Mouse (Mus musculus) liver, embryonic 13.5 days (tissue): ENCODE measurements at regions not wholly inside any gene's neighbourhood (a gene's known extent, or its start where the extent isn't known, plus 50 kb on each side); places are given as distances from the start of the nearest gene placed in this dataset.

Experiments
- ATAC-seq: fragments of 200-750 bp; cut with Nextera tagmentation; 2 replicates; pipeline ENCODE4 v1.8.0; 2017; ENCODE audit warnings: low read depth, mild to moderate bottlenecking, moderate number of reproducible peaks, moderate library complexity
- DNase-seq: peaks from one replicate; pipeline ENCODE4 v3.0.0; 2022
- H3K27ac ChIP-seq: fragments of 300-500 bp; sonication (generic); 2 replicates; pipeline ENCODE4 v1.5.1; 2015; ENCODE audit warnings: moderate library complexity, mild to moderate bottlenecking, inconsistent platforms
- H3K27me3 ChIP-seq: fragments of 300-500 bp; sonication (generic); 2 replicates; pipeline ENCODE4 v1.6.1; 2015; ENCODE audit warnings: mild to moderate bottlenecking, inconsistent platforms
- H3K36me3 ChIP-seq: fragments of 300-500 bp; sonication (generic); 2 replicates; pipeline ENCODE4 v1.6.1; 2015; ENCODE audit warnings: mild to moderate bottlenecking, inconsistent platforms
- H3K4me1 ChIP-seq: fragments of 300-500 bp; sonication (generic); replicated peaks from 2 replicates; pipeline ENCODE4 v1.6.1; 2015; ENCODE audit warnings: inconsistent platforms
- H3K4me2 ChIP-seq: fragments of 300-500 bp; sonication (generic); 2 replicates; pipeline ENCODE4 v1.6.1; 2015; ENCODE audit warnings: inconsistent platforms, mild to moderate bottlenecking, moderate library complexity
- H3K4me3 ChIP-seq: fragments of 300-500 bp; sonication (generic); replicated peaks from 2 replicates; pipeline ENCODE4 v1.5.1; 2015; ENCODE audit warnings: mild to moderate bottlenecking, inconsistent platforms
- H3K9ac ChIP-seq: fragments of 300-500 bp; sonication (generic); 2 replicates; pipeline ENCODE4 v1.6.1; 2015; ENCODE audit warnings: mild to moderate bottlenecking, inconsistent platforms
- H3K9me3 ChIP-seq: fragments of 300-500 bp; sonication (generic); replicated peaks from 2 replicates; pipeline ENCODE4 v1.6.1; 2016; ENCODE audit warnings: inconsistent platforms
- WGBS: fragments of 180-500 bp; shearing (Covaris S2); methylation state at CpG from one replicate; pipeline ENCODE4 v1.1.7; 2015; ENCODE audit not compliant: insufficient replicate concordance; 5-methylcytosine and 5-hydroxymethylcytosine counted together

DNA sequence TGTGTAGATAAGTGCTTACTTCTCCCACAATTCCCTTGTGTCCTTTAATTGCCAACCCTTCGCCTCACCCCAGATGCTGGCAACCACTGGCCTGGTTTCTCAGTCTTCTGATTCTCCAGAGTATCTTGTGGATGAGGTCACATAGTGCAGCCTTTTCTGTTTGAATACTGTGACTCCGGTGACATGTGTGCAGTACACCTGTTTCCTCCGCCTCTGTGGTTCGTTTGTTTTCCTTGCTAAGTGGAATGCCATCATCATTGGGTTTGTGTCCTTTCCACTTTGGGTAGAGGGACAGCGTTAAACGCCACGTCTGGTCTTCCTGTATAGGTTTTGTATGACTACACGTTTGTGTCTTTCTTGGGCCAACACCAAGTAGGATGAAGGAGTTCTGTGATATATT is 224.9 kb downstream of the Pmp22 start:
- no peaks in the 10 kb centered on the region for H3K9me3 ChIP-seq
- H3K36me3 ChIP-seq, result no peaks in the 10 kb centered on the region
- H3K27me3 ChIP-seq, result no peaks in the 10 kb centered on the region
- 74% methylated on average over 8 of the region's 8 CpGs for WGBS
- H3K9ac ChIP-seq, result no peak overlapping the region
- H3K27ac ChIP-seq, result no peak overlapping the region
- ATAC-seq (no peak), DNase-seq (no peak)
- H3K4me3 ChIP-seq, result no peak overlapping the region
- no peak overlapping the region for H3K4me2 ChIP-seq
- H3K4me1 ChIP-seq, result peaks cover 17% of the 10 kb centered on the region

DNA sequence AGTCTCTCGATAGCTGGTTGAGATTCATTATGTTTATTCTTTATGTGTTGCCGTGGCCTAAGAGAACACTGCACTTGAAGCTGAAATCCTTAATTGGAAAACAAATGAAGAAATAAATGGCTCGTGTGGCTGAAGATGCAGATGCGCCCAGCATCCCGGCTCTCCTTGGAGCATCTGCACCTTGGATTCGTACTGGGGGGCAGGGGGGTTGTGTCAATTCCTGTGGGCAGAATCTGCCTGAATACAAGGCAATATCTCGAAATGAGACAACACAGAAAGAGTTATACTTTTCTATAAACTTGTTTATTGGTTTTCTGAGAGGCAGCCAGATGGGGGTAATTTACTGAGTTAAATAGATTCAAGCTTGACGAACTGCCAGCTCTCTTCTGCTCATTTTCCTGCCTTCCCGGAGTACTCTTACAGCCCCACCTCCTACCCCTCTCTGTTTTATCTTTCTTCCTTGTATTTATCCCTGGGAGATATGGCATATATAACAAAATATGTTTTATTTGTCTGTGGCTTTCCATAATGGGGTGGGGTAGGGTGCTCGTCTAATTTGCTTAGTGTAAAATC is 229.1 kb downstream of the Pmp22 start:
- Histone ChIP-seq H3K9me3 (no peaks in the 10 kb centered on the region), H3K4me1 (peaks cover 9% of the 10 kb centered on the region), H3K9ac (no peak overlapping the region), H3K36me3 (no peaks in the 10 kb centered on the region), H3K4me2 (no peak overlapping the region), H3K27me3 (no peaks in the 10 kb centered on the region), H3K4me3 (no peak overlapping the region), H3K27ac (no peak overlapping the region)
- 69% methylated on average over 10 of the region's 10 CpGs for WGBS
- DNase-seq, result no peak
- ATAC-seq, result no peak

DNA sequence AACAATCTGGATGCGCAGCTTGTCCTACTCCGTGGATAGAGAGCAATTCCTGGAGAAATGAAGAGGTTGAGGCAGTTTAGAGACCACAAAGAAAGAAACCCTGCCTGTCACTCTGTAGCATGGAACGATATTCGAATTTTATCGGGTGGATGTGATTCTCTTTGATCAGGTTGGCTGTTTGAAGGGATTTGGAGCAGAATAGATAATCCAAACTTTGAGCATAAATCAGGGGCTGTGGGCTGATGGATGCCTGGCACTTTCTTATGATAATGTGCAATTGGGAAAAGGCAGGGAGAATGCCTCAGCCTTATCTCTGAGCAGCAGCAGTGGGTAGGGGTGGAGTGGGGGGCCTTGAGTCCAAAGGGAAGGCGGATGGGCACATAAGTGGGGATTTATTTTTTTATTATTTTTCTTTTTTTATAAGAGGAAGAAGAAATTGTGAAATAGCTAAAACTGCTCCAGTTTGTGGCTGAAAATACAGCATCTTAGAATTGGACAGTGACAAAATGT is 239.0 kb downstream of the Pmp22 start:
- Histone ChIP-seq H3K4me1 (peaks cover 37% of the 10 kb centered on the region), H3K36me3 (no peaks in the 10 kb centered on the region), H3K9me3 (no peaks in the 10 kb centered on the region), H3K4me3 (no peak overlapping the region), H3K27ac (no peak overlapping the region), H3K27me3 (0 out of 2 replicates have a peak, but pooled peaks cover 5% of the 10 kb centered on the region), H3K9ac (no peak overlapping the region), H3K4me2 (no peak overlapping the region)
- no peak for ATAC-seq
- WGBS, result 61% methylated on average over 6 of the region's 6 CpGs
- DNase-seq, result no peak

DNA sequence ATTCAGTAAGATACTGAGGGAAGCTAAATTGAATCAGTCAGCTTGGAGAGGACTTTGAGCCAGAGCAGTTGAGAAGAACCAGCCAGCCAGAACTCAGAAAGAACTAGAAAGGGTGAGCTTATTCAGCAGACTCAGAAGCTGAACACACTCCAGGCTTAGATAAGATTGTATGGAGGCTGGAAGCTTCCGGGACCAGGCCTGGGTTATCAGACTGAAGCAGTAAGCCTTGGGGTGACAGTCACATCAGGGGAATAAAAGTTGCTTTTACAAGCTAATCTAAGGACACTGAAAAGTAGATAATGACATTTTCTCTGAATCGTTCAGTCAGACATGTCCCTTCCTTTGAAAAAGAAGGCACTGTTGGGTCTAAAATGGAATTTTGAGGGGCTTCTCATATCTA is 240.7 kb downstream of the Pmp22 start:
- ATAC-seq, result peak; percentile 95
- 0 out of 2 replicates have a peak overlapping the region, but pooled peaks have one; percentile 22 for H3K4me2 ChIP-seq
- 0 out of 2 replicates have a peak, but pooled peaks cover 5% of the 10 kb centered on the region for H3K27me3 ChIP-seq
- peak; percentile 46 for DNase-seq
- no peaks in the 10 kb centered on the region for H3K36me3 ChIP-seq
- no peaks in the 10 kb centered on the region for H3K9me3 ChIP-seq
- 0 out of 2 replicates have a peak overlapping the region, but pooled peaks have one; percentile 56 for H3K27ac ChIP-seq
- H3K4me3 ChIP-seq, result no peak overlapping the region
- peaks cover 32% of the 10 kb centered on the region for H3K4me1 ChIP-seq
- H3K9ac ChIP-seq, result no peak overlapping the region
- 15% methylated on average over 2 of the region's 2 CpGs for WGBS

DNA sequence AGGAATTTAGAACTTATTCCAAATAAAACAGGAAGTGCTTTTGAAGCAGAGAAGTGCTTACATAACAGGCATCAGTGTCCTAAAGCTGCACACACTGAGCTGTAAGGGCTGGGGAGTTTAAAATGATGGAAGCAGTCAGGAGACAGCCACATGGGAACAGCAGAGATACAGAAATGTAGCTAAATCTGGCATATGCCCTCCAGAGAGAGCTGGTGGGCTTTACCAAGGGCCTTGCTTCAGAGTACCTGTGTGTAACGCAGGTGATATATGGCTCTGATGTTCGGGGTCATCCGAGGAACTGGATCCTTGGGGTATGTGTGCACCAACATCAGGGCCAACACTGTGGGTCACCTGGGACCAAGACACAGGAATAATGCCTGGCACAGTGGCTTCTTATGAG is 247.5 kb downstream of the Pmp22 start:
- H3K9ac ChIP-seq, result no peak overlapping the region
- ATAC-seq (no peak), DNase-seq (no peak)
- H3K27ac ChIP-seq, result no peak overlapping the region
- no peaks in the 10 kb centered on the region for H3K9me3 ChIP-seq
- 65% methylated on average over 3 of the region's 3 CpGs for WGBS
- H3K36me3 ChIP-seq, result no peaks in the 10 kb centered on the region
- no peaks in the 10 kb centered on the region for H3K4me1 ChIP-seq
- no peak overlapping the region for H3K4me3 ChIP-seq
- H3K27me3 ChIP-seq, result no peaks in the 10 kb centered on the region
- H3K4me2 ChIP-seq, result no peak overlapping the region

DNA sequence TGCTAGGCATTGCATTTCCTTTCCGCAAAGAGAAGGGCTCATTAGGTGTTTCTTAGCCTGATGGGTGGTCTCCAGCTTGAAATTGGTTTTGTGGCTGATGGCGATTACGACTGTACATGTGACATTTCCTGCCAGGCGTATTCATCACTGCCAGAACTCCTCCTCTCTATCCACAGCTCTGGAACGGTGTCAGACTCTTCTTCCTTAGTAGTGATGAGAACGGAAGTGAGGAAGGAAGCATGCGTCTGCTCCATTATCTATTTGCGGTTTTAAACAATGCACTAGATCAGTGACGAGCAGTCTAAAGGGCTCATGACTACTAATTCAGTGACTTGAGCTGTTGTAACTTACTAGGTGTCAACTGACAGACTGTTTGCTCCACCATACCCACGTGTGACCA is 248.2 kb downstream of the Pmp22 start:
- WGBS, result 22% methylated on average over 10 of the region's 10 CpGs
- no peak overlapping the region for H3K4me3 ChIP-seq
- no peaks in the 10 kb centered on the region for H3K36me3 ChIP-seq
- H3K27ac ChIP-seq, result no peak overlapping the region
- H3K4me1 ChIP-seq, result no peaks in the 10 kb centered on the region
- no peak overlapping the region for H3K4me2 ChIP-seq
- H3K9ac ChIP-seq, result no peak overlapping the region
- no peaks in the 10 kb centered on the region for H3K9me3 ChIP-seq
- no peaks in the 10 kb centered on the region for H3K27me3 ChIP-seq
- DNase-seq (no peak), ATAC-seq (no peak)

DNA sequence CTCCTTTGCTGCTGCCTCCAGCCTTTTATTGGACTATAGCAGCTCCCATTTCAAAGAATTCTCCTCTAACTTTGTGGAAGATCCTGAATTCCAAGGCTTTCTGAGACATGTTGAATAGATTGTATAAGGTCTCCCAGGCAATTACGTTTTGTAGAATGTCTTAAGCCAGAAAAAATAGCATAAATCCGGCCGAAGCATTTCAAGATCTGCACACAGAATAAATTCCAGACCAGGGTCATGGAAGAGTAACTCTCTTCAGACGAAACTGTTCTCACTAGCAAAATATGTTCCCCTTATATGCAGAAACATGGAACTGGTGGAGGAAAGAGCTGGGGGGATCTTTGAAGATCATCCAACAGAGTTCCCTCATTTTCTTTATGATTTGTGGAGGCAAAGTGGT is 259.5 kb downstream of the Pmp22 start:
- ATAC-seq, result no peak

DNA sequence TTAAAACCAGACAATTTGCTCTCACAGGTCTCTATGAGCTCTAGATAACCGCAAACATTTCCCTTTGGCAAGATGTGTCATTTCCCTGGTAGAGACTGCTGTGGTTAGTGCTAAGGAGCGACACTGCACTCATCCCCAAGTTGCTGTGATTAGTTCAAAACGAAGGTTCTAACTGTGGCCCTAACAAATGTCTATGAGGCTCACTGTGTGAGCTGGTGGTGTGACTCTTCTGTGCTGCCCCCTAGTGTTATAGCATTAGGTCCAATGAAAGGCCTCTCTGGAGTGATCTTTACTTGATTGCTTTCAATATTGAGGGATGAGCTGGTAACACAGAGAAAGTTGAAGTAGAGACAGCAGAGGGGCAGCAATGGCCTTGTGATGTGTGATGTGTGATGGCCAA is 262.7 kb downstream of the Pmp22 start:
- Histone ChIP-seq H3K27me3 (no peaks in the 10 kb centered on the region), H3K4me1 (no peaks in the 10 kb centered on the region), H3K9ac (no peak overlapping the region), H3K4me2 (no peak overlapping the region), H3K9me3 (no peaks in the 10 kb centered on the region), H3K4me3 (no peak overlapping the region), H3K36me3 (no peaks in the 10 kb centered on the region), H3K27ac (no peak overlapping the region)
- DNase-seq, result no peak
- ATAC-seq, result no peak
- 39% methylated on average over 3 of the region's 3 CpGs for WGBS

More for the DNA sequence above, 259.5 kb downstream of the Pmp22 start:
- H3K27ac ChIP-seq, result no peak overlapping the region
- no peaks in the 10 kb centered on the region for H3K4me1 ChIP-seq
- no peak for DNase-seq
- 52% methylated on average over 4 of the region's 4 CpGs for WGBS
- H3K9ac ChIP-seq, result no peak overlapping the region
- H3K27me3 ChIP-seq, result no peaks in the 10 kb centered on the region
- no peak overlapping the region for H3K4me2 ChIP-seq
- no peak overlapping the region for H3K4me3 ChIP-seq
- no peaks in the 10 kb centered on the region for H3K36me3 ChIP-seq
- H3K9me3 ChIP-seq, result no peaks in the 10 kb centered on the region

DNA sequence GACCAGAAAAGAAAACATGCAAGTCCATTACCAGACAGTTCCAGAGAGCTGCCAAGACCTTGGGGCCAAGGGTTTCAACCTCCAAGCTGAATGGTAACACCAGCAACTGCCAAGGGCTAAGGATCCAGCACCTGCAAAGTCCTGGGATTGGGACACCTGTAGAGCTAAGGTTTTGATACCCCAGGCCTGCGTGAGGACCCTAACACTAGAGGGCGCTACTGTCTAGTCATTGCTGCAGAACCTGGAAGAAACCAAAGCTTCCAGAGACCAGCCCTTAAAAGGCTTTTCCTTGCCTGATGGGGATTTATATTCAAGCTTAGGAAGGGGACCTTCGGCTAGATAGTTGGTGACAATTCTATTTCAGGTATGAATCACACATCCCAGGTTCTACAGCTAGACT is 263.6 kb downstream of the Pmp22 start:
- no peak overlapping the region for H3K9ac ChIP-seq
- DNase-seq, result no peak
- H3K27me3 ChIP-seq, result no peaks in the 10 kb centered on the region
- no peak overlapping the region for H3K4me2 ChIP-seq
- no peaks in the 10 kb centered on the region for H3K9me3 ChIP-seq
- ATAC-seq, result no peak
- no peak overlapping the region for H3K4me3 ChIP-seq
- 40% methylated on average over 3 of the region's 3 CpGs for WGBS
- no peaks in the 10 kb centered on the region for H3K4me1 ChIP-seq
- no peak overlapping the region for H3K27ac ChIP-seq
- no peaks in the 10 kb centered on the region for H3K36me3 ChIP-seq

DNA sequence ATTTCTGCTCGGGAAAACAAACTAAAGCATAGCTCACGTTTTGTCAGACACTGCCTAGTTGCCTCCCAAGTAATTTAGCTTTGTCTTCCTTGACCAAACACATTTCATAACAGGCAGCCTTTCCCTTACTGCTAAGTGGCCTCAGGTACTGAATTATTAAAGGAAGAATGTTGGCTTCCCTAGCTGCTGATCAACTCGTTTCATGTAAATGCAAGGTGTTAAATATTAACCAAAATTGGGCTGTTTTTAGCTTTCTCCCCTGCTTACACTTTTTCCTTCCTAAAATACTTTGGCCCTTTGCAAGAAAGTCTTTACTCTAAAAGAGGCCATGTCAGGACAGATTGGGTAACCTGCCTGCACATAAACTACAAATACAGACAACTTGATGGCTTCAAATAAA is 265.4 kb downstream of the Pmp22 start:
- 52% methylated on average over 3 of the region's 3 CpGs for WGBS
- DNase-seq, result no peak
- Histone ChIP-seq H3K27me3 (no peaks in the 10 kb centered on the region), H3K4me3 (no peak overlapping the region), H3K9me3 (no peaks in the 10 kb centered on the region), H3K9ac (no peak overlapping the region), H3K36me3 (no peaks in the 10 kb centered on the region), H3K4me1 (no peaks in the 10 kb centered on the region), H3K4me2 (no peak overlapping the region), H3K27ac (no peak overlapping the region)
- no peak for ATAC-seq

DNA sequence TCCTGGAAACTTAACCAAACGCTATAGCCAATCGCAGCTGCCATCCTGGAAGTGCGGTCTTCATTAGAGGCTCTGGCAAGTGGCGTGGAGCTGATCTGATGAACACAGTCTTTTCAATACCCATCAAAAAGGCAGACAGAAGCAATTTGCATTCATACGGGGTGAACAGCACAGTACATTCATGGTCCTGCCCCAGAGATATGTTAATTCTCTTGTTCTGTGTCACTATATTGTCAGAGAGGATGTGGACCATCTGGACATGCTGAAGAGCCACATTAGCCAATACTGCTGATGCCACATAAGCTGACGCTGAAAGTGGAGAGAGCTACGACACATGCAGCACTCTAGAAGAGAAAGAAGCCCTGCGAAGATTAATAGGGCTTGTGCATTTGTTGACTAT is 267.6 kb downstream of the Pmp22 start:
- Histone ChIP-seq H3K36me3 (no peaks in the 10 kb centered on the region), H3K9me3 (no peaks in the 10 kb centered on the region), H3K4me1 (no peaks in the 10 kb centered on the region), H3K27ac (no peak overlapping the region), H3K27me3 (no peaks in the 10 kb centered on the region), H3K4me3 (no peak overlapping the region), H3K4me2 (no peak overlapping the region), H3K9ac (no peak overlapping the region)
- 74% methylated on average over 8 of the region's 8 CpGs for WGBS
- DNase-seq (no peak), ATAC-seq (no peak)

DNA sequence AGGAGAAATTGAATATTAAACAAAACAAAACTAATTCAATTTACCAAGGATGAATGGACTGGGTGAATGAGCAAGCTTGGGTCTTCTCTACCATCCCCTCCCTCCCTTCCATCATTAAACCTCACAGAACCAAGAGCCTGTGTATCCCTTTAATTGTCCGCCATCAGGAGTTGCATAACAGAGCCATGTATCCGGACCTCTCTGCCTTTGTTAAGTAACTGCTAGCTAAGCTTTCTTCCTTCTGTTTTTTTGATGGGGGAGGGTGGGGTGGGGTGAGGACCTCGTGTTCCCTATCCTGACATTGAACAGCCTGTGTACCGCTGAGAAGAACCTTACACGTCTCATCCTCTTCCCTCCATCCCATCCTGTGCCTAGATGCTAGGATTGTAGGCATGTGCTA is 274.0 kb downstream of the Pmp22 start:
- DNase-seq (no peak), ATAC-seq (no peak)
- Histone ChIP-seq H3K36me3 (no peaks in the 10 kb centered on the region), H3K4me2 (no peak overlapping the region), H3K9ac (no peak overlapping the region), H3K9me3 (no peaks in the 10 kb centered on the region), H3K27ac (no peak overlapping the region), H3K4me3 (no peak overlapping the region), H3K4me1 (no peaks in the 10 kb centered on the region), H3K27me3 (no peaks in the 10 kb centered on the region)
- WGBS, result 44% methylated on average over 5 of the region's 5 CpGs
